Mouse (Mus musculus): ENCODE data around the gene Rbks. TPM values are rescaled to one million over a fixed set of nuclear protein-coding genes. Genes with fewer than 3 reads are reported as not detected.
"Not testable (repeated sequence)": the region's sequence is repeated elsewhere in the genome, so short reads cannot be mapped to it uniquely, and the experiment has no call there.

Gene Rbks
- total RNA-seq, 2 experiments from 2014 or later, result 1.4 to 2.0 TPM

- intact Hi-C loops (cut with DNase I), result loop anchor here (10.0 kb wide), 1 partner anchor 545 kb away; the partner anchor contains the start of gene Fosl2
- no peak for DNase-seq
Observed at GRCm38 (mm10) chr5:31589711-31590319, 107.6 kb downstream of the Rbks start.

- DNase-seq; intact Hi-C loops (cut with DNase I): not testable (repeated sequence)
Observed at GRCm38 (mm10) chr5:31588672-31589071, 108.8 kb downstream of the Rbks start.

GRCm38 (mm10) chr5:31588016-31588415 lies 109.4 kb downstream of the Rbks start:
- no peak for DNase-seq
- intact Hi-C loops (cut with DNase I), result no loop called here

GRCm38 (mm10) chr5:31585526-31585925 lies 111.9 kb downstream of the Rbks start:
- no peak for DNase-seq
- intact Hi-C loops (cut with DNase I), result no loop called here

DNA sequence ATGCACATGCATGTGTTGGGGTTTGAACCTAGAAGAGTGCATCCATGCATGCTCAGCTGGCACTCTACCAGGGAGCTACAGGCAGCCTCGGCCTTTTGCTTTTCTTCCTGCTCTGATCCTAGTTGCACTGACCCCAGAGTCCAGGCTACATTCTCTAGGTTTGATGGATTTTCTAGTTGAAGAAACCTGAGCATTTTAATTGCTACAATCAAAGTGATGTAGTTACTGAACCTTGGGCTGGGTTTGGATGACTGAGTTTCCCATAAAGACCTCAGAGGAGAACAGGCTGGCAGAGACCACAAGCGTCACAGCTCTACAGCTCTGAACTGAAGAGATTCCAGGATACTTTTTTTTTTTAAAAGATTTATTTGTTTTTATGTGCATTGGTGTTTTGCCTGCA lies 114.2 kb downstream of the Rbks start:
- no peak for DNase-seq
- intact Hi-C loops (cut with DNase I), result no loop called here

DNA sequence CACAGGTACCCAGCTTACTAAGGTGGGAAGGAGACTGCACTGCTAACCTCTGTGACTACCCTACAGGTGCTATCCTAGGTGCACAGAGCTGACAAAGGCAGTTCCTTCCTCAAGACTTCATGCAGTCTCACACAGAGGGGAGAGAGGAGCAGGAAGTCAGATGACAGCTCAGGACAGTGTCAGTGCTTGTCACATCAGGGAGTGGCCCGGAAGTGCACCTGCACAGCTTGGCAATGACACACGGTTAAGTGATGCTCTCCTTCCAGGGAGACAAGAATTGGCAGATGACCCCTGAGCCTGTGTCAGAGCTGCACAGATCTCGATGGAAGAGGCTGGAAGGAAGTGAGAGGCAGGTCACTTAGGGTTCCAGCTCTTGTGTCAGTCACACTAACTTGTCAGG lies 115.5 kb downstream of the Rbks start:
- DNase-seq, result no peak
- intact Hi-C loops (cut with DNase I), result no loop called here

DNA sequence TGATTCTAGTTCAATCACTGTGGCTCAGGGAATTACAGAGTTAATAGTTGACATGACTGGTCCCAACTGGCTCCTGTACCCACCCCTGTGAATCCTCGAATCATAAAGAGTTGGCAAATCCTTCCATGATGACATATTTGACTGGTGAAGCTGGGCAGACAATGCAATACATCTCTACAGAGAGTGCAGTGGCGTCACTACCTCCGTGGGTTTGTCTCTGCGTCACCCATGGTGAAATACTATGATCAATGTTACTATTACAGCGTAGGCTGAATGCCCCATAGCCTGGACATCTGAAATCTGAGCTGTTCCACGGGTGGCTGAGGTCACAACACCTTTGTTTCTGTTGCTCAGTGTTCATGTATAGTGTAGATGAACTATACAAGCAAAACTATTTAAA lies 116.2 kb downstream of the Rbks start:
- intact Hi-C loops (cut with DNase I), result no loop called here
- no peak for DNase-seq

- intact Hi-C loops (cut with DNase I), result no loop called here
- DNase-seq, result no peak
Observed at GRCm38 (mm10) chr5:31576539-31576975, 120.9 kb downstream of the Rbks start.

Small RNAs within 50 kb of the gene (microRNA-seq; reads per million reads assigned to microRNA genes)
- not detected for gene Mir3473e

Other genes starting within 250 kb of the Rbks start
- 10 to 100 TPM; 92.5 to 93.8 TPM for gene Zfp512, start 245.2 kb downstream of the Rbks start, total RNA-seq (2021)
- gene 4930548H24Rik, start 211.9 kb downstream of the Rbks start, total RNA-seq (2021), result under 1 TPM; 0.54 TPM
- gene Gpn1, start 202.9 kb downstream of the Rbks start, total RNA-seq (2021), result 10 to 100 TPM; 42.2 to 44.3 TPM
- 10 to 100 TPM; 41.5 to 48.7 TPM for gene Slc4a1ap, start 170.6 kb downstream of the Rbks start, total RNA-seq (2021)
- 10 to 100 TPM; 17.6 to 17.9 TPM for gene Supt7l, start 169.8 kb downstream of the Rbks start, total RNA-seq (2021)
- 100 to 1,000 TPM; 116 to 121 TPM for gene Mrpl33, start 100.7 kb downstream of the Rbks start, total RNA-seq (2021)
- 10 to 100 TPM; 38.1 to 39.1 TPM for gene Babam2, start 57 bp upstream of the Rbks start, total RNA-seq (2021)

Data from left cerebral cortex, postnatal 4 days (tissue).